Mouse (Mus musculus) right cerebral cortex, postnatal 25 days (tissue): ENCODE data around the gene Tnnc2.
"Not testable (repeated sequence)": the region's sequence is repeated elsewhere in the genome, so short reads cannot be mapped to it uniquely, and the experiment has no call there.

Source experiments
- DNase-seq: peaks from one replicate; pipeline ENCODE4 v3.0.0; 2022

Gene Tnnc2

GRCm38 (mm10) chr2:164779481-164780086 lies at the start of gene Tnnc2:
Gene Tnnc2, minus strand, starts transcription at chr2:164779967.
- DNase-seq: no peak

DNA sequence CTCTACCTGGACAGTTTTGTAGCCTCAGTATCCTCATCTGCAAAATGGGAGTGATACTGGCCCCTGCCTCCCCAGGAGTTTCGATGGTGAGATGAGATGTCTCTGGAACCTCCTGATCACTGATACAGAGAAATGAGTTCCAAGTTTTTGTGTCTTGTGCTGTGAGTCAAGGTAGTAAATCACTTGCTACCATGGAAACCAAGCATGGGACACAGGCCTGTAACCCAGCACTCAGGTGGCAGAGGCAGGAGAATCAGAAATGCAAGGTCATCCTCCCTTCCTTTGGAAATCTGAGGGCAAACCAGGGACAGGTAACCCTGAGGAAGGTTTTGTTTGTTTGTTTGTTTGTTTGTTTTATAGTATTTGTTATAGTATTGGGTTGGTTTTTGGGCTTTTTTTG lies 49.3 kb upstream of the Tnnc2 start:
- DNase-seq: no peak

DNA sequence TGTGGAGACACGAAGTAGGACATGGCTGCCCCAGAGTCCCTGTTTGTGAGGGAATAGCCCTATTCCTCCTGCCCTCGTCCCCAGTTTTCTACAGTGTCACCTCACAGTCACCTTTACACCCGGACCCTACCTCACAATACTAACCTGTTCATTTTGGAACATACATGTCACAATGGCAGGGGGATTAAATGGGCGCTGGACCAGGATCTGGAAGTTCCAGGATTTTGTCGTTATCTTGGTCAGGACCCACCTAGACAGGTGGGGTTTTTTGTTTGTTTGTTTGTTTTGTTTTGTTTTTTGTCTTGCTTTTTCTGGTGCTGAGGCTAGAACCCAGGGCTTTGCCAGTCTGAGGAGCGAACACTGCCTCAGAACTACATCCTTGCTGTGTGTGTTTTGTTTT lies 48.7 kb upstream of the Tnnc2 start, which contains the start of gene Spata25:
Spata25 (minus strand) TSS at position 101 of the 400 bp plus-strand sequence.
- no peak for DNase-seq

DNA sequence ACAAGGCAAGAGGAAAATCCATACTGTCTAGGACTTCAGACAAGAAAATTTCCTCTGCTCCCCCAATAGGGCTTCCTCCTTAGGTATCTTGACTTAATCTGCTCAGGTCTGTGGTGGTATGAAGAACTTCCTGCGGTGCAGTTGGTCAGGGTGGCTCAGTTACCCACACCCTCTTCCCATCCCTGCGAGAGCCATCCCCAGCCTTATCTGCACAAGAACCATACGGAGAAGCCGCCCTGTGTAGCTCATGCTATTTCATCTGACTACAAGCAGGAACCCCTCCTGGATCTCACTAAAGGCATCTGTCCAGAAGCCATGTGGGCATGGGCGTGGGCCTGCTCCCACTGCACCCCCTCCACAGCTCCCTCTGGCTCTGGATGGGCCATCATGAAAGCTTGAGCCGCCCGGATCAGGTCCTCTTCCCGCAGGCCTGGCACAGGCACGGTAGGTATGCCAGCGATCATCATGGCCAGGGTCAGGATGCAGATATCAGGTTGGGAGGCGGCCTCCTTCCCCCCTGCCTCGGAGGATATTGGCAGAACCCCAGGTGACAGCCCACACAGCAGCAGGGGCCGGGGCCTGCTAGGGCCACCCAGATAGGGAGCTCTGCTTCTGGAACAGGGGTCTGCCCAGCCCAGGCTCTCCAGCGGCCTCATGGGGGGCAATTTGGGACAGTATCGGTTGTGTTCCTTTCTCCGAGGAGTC lies 47.5 kb upstream of the Tnnc2 start:
- no peak for DNase-seq

- no peak for DNase-seq
Measured at GRCm38 (mm10) chr2:164825521-164825920, 45.8 kb upstream of the Tnnc2 start.

DNA sequence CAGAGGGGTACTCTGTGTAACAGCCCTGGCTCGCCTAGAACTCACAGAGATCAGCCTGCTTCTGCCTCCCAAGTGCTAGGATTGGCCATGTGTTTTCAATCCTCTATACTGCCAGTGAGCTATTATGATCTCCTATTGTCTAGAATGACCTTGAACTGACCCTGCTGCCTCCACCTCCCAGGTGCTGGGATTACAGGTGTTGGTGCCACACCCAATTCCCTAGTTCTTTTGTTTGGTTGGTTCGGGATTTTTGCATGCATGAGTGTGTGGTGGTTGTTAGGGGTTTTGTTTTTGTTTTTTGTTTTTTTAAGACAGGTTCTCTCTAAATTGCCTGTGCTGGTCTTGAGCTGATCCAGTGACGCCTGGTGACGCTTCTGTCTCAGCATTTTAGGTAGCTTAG lies 44.2 kb upstream of the Tnnc2 start:
- no peak for DNase-seq

GRCm38 (mm10) chr2:164823181-164823585 lies 43.4 kb upstream of the Tnnc2 start:
- no peak for DNase-seq

DNA sequence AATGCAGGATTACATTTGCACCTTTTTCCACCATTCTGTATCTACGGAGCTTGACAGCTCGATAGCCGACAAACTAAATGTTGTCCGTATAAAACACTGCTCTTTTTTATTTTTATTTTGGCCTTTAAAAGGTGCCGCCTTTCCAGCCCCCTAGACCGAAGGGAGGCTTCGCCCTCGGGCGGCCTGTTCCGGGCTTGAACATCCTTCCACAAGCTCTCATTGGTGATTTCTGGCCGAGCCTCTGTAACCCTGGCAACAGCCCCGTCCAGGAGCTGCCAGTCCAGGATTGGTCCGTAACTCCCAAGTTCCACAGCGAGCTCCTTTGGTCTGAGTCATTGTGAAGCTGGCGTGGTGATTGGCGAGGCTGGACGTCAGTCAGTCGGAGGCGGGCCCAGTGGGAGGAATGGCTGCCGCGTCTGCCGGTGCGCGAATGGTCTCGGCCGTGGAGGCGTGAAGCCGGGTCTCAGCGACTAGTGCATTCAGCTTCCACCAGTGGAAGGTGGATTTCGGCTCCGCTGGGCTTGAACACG lies 42.9 kb upstream of the Tnnc2 start, which contains the start of gene Zswim1:
Zswim1 (plus strand) TSS at position 51 of the 530 bp plus-strand sequence.
- peak; percentile 100 for DNase-seq

DNA sequence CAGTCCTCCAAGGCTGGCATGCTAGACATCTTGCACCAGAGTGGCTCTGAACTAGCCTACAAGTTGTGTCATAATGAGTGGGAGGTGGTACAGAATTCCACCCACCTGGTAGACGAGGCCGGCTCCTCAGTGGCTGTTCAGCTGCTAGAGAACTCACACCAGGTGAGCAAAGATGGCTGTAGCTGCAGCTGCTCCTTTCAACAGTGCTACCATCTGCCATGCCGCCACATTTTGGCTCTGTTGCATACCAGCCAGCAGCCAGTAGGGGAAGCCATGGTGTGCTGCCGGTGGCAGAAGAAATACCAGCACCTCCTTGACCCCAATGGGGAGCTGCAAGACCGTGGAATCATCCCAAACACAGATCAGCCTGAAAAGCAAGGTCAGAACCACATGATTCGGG lies 41.3 kb upstream of the Tnnc2 start:
- DNase-seq: no peak

- DNase-seq: no peak
Measured at GRCm38 (mm10) chr2:164817703-164818102, 37.9 kb upstream of the Tnnc2 start.

- DNase-seq: no peak
Measured at GRCm38 (mm10) chr2:164817206-164817605, 37.4 kb upstream of the Tnnc2 start.

- no peak for DNase-seq
Measured at GRCm38 (mm10) chr2:164815821-164816220, 36.1 kb upstream of the Tnnc2 start.

DNA sequence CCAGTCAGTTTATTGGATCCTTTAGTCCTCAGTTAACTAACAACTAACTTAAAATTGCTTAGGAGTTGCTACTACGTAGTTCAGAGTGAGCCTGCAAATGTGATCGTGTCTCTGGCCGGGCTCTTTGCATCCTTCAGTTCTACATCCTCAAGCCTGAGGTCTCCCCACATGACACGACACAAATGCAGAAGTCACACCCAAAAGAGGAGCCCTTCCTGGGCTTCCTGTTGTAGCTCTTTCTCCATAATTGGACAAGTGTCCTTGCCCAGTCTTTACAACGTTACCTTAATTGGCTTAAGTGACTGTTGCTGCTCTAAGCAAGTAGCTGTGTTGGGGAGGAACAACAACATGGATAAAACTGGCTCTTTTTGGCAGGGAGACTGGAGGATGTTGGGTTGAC lies 35.6 kb upstream of the Tnnc2 start:
- no peak for DNase-seq

DNA sequence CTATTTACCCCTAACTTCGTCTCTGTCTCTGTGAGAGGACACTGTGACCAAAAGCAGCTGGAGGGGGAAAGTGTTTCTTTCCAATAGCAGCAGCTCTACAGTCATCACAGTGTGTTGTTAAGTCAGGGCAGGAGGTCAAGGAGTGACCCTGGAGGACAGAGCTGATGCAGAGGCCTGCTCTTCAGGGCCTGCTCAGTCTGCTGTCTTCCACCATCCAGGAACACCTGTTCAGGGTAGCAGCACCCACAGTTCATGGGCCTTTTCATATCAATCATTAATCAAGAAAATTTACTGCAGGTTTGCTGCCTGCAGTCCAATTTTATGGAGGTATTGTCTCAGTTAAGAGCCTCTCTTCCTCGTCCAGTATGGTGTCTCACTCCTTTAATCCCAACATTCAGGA lies 33.8 kb upstream of the Tnnc2 start:
- no peak for DNase-seq

DNA sequence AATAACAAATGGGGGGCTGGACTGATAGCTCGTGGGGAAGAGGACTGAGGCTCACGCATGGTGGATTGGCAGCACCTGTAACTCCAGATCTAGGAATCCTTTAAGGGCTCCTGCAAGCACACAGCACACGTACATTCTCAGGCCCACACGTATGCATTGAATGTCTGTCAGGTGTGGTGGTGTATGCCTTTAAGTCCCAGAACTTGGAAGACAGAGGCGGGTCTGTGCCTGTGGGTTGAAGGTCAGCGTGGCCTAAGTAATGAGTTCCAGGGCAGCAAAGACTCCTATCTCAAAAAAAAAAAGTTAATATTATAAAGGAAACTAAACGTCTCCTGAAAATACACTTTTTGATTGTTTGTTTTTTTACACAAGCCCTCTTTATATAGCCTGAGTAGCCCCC lies 26.8 kb upstream of the Tnnc2 start:
- no peak for DNase-seq

DNA sequence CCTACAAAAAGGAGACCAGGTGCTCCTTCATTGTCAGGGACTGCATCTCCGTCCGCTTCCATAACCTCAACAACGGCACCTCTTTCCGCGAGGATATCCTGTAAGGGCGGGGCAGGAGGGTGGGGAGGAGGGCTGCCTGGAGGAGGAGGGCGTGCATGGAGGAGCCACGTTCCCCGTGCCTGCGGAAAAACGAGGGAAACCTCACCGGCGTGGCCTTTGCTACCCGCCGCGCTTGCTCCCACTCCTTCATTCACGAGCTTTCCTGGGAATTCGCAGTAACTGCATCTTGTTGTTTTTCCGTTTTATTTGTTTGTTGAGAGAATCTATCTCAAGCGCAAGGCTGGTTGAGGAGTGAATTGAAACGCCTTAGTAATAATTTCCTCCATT lies 25.6 kb upstream of the Tnnc2 start:
- no peak for DNase-seq

- peak; percentile 97 for DNase-seq
Measured at GRCm38 (mm10) chr2:164804533-164805331, 25.0 kb upstream of the Tnnc2 start, which contains the start of the genes Acot8 and Zswim3. Gene Acot8, minus strand, starts transcription at chr2:164804882. Gene Zswim3, plus strand, starts transcription at chr2:164805098.

DNA sequence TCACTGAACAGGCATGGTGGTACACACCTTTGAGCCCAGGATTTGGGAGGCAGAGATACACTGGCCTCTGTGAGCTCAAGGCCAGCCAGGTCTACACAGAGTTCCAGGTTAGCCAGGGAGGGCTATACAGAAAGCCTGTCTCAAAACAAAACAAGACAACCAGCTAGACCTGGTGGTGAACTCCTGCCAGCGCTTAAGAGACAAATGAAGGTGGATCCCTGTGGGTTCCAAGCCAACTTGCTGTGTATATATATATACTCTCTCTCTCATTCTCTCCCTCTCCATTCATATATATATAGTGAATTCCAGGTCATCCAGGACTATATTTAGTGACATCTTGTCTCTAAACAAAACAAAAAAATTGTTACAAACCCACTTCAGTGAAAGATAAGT lies 24.1 kb upstream of the Tnnc2 start:
- DNase-seq: no peak

- DNase-seq: no peak
Measured at GRCm38 (mm10) chr2:164803201-164803920, 23.6 kb upstream of the Tnnc2 start.

GRCm38 (mm10) chr2:164800252-164801004 lies 20.7 kb upstream of the Tnnc2 start:
- no peak for DNase-seq

- not testable (repeated sequence) for DNase-seq
Measured at GRCm38 (mm10) chr2:164798554-164798953, 18.8 kb upstream of the Tnnc2 start.

DNA sequence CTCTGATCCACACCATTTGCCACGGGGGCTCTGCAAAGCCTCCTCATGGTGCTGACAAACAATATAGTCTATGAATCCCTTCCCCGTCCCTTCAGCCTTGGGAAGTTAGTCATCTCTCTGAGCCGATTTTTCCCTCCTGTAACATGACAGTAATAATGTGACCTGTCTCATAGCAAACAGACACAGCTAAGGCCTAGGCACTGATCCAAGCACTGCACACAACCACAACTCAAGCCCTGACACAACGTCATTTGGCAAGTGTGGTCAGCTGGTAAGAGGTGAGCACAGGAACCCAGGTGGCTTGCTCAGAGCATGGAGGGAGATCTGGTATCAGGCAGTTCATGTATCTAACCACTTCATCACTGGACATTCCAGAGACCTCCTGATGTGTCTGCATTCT lies 16.1 kb upstream of the Tnnc2 start:
- DNase-seq: no peak
